Mouse (Mus musculus) erythroblast, adult 5-6 weeks (primary cell): ENCODE results near the gene Pcdh19. TPM values are rescaled to one million over a fixed set of nuclear protein-coding genes. Genes with fewer than 3 reads are reported as not detected.

Experiments
- total RNA-seq, 2 experiments: library from RNA; stranded (forward) in 1 of 2; stranded (reverse) in 1 of 2; fragments of 150-400 nt in 1 of 2; fragments of 200-764, 138-1000 nt in 1 of 2; gene quantifications; 2 replicates each; pipeline versions ENCODE4 v1.2.3 to v1.2.4; 2015 to 2017; ENCODE audit warnings: low replicate concordance in 2 of 2

The Pcdh19 gene
- total RNA-seq, 2 experiments from 2014 or later = not detected

Other genes with a start within 250 kb of the Pcdh19 start
- not detected in 2 replicates for gene Tnmd, start 162.0 kb upstream of the Pcdh19 start, total RNA-seq (2015; ENCODE audit: low replicate concordance)
- gene Tnmd, start 162.0 kb upstream of the Pcdh19 start, total RNA-seq (2017; ENCODE audit: low replicate concordance) = not detected in 2 replicates
- gene Tspan6, start 209.4 kb upstream of the Pcdh19 start, total RNA-seq (2015; ENCODE audit: low replicate concordance) = not detected in 2 replicates
- 0.28 TPM in 1 of 2 replicates, not detected in the other for gene Tspan6, start 209.4 kb upstream of the Pcdh19 start, total RNA-seq (2017; ENCODE audit: low replicate concordance)
- gene Srpx2, start 219.4 kb upstream of the Pcdh19 start, total RNA-seq (2015; ENCODE audit: low replicate concordance) = not detected in 2 replicates
- not detected in 2 replicates for gene Srpx2, start 219.4 kb upstream of the Pcdh19 start, total RNA-seq (2017; ENCODE audit: low replicate concordance)